In genomic region chr2:129595661-129596209, GRCm38 (mm10) we compare ENCODE assay signal across 9 mouse cellular contexts. TPM values are rescaled to one million over a fixed set of nuclear protein-coding genes. Genes with fewer than 3 reads are reported as not detected.
A peak's percentile ranks its signal among the peaks of the same experiment; 100 is the strongest.
DNase-seq lines count a peak whose midpoint lies in the region; ATAC-seq lines count a peak whose summit lies in the region.
"Had no signal": no experiment of that assay in that cellular context is flagged by ENCODE, and none has a peak within 500 bp of the region (broad histone marks: within the 10 kb centered on the region; RNA-seq: fewer than 3 reads in every experiment).

No protein-coding gene starts in this region.

- peak; percentile 55 to 59 for ATAC-seq in hematopoietic stem cell, adult 5-6 weeks (replicated peaks in 1 of 2; ENCODE audit: insufficient read depth in 1 of 2, low FRiP score in 2 of 2, low TSS enrichment in 1 of 2, low read depth in 1 of 2, poor library complexity in 2 of 2, severe bottlenecking in 2 of 2)
- ATAC-seq in megakaryocyte progenitor cell, adult 5-6 weeks (replicated peaks; ENCODE audit: poor library complexity): peak; percentile 54

- DNase-seq in cerebellum, adult 11-12 months: peak; percentile 47
- no peak for DNase-seq in cerebellum, postnatal 36 days
- DNase-seq in layer of hippocampus, adult 11-12 months (ENCODE audit: low spot score): peak; percentile 53
- no peak for DNase-seq in layer of hippocampus, postnatal 36 days
- no peak for DNase-seq in retina, embryonic 14.5 days (ENCODE audit: low spot score)
- no peak for DNase-seq in layer of hippocampus, adult 8-10 months (ENCODE audit: low spot score in 2 of 2)

RNA-seq across cellular contexts. Expression of gene Sirpa, which starts 3.1 kb away (rescaled TPM):
- 100 to 1,000 TPM; 272 to 282 TPM for total RNA-seq in layer of hippocampus, postnatal 36 days (2021)
- total RNA-seq in hematopoietic stem cell, adult 5-6 weeks (2017): 38.3 and 47.0 TPM in 2 replicates
- 62.3 and 67.6 TPM in 2 replicates for total RNA-seq in megakaryocyte progenitor cell, adult 5-6 weeks (2015)
- 67.5 and 73.8 TPM in 2 replicates for total RNA-seq in megakaryocyte progenitor cell, adult 5-6 weeks (2017)
- total RNA-seq in layer of hippocampus, adult 8-10 months (2022): 100 to 1,000 TPM; 317 to 358 (median 338) TPM

RNA-seq across cellular contexts. Expression of gene F830045P16Rik, which starts 59.3 kb away (rescaled TPM):
- total RNA-seq in layer of hippocampus, postnatal 36 days (2021): under 1 TPM; 0.20 to 0.35 TPM
- not detected in 2 replicates for total RNA-seq in hematopoietic stem cell, adult 5-6 weeks (2017)
- not detected in 2 replicates for total RNA-seq in megakaryocyte progenitor cell, adult 5-6 weeks (2015)
- not detected in 2 replicates for total RNA-seq in megakaryocyte progenitor cell, adult 5-6 weeks (2017)
- total RNA-seq in layer of hippocampus, adult 8-10 months (2022): 1 to 10 TPM in 2 of 4 experiments, under 1 TPM in 2; 0.24 to 1.8 (median 0.93) TPM
- total RNA-seq: heart, postnatal 10 days had no signal

Comparison
In these comparisons a context has a peak if more than half of its experiments do, and no peak if none do; other contexts are left out.
1. DNase-seq: peak in cerebellum, adult 11-12 months (single experiment) and layer of hippocampus, adult 11-12 months (single experiment); none in cerebellum, postnatal 36 days (0 of 2), layer of hippocampus, postnatal 36 days (0 of 2), retina, embryonic 14.5 days (single experiment) and layer of hippocampus, adult 8-10 months (0 of 2).